Mouse (Mus musculus): ENCODE measurements around the gene Snorc.

DNA sequence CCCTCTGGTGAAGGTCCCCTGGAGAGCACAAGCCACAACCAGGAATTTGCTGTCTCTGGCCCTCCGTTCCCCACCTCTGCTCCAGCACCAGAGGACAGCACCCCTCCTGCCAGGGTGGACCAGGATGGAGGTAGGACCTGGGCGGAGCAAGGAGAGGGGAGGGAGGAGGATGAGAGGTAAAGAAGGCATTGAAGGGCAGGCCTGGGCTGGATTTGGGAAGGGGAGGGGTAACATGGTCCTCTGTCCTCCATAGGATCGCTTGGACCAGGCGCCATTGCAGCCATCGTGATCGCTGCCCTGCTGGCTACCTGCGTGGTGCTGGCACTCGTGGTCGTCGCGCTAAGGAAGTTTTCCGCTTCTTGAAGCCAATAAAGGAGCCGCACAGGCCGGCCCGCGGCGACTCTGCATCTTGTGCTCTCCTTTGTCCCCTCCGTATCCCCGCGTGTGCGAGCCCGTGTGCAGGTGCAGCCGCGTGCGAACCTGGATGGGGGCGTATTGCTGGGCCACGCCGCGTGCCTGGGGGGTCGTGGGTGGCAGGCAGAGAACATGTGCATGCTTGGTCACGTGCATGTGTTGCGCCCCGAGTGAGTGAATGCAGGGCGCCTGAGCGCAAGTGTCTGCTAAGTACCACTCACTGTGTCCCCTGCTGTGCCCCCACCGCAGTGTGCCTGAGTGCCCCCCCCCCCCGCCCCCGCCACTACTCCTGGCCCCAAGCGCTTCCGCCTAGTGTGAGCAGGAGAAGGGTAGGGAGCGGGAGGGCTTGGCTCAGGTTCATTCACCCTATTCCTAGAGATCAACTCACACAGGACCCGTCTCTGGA is 5.2 kb downstream of the Snorc start:
- TF ChIP-seq EP300 (IDR thresholded peaks at IDR 0.05; ENCODE audit: low read depth), result no peak
- TF ChIP-seq CTCF (IDR thresholded peaks at IDR 0.05; ENCODE audit: low read depth), result no peak

Measured in liver, postnatal 0 days (tissue).